Mouse (Mus musculus): ENCODE results near the gene Ints6l. TPM values are rescaled to one million over a fixed set of nuclear protein-coding genes. Genes with fewer than 3 reads are reported as not detected.
"Not testable (repeated sequence)": the region's sequence is repeated elsewhere in the genome, so short reads cannot be mapped to it uniquely, and the experiment has no call there.

Ints6l gene
- total RNA-seq, 2 experiments from 2014 or later = 26.6 to 31.3 TPM

- DNase-seq (ENCODE audit: low spot score in 2 of 2) = no peak
Observed at GRCm38 (mm10) chrX:56497241-56497640, 42.6 kb downstream of the Ints6l start.

- not testable (repeated sequence) for DNase-seq (ENCODE audit: low spot score in 2 of 2)
Observed at GRCm38 (mm10) chrX:56524442-56524841, 69.8 kb downstream of the Ints6l start, which contains the start of gene Gm10477. Gene Gm10477, plus strand, starts transcription at chrX:56524742.

- DNase-seq (ENCODE audit: low spot score in 2 of 2) = peak; percentile 76
Observed at GRCm38 (mm10) chrX:56531266-56531665, 76.6 kb downstream of the Ints6l start.

GRCm38 (mm10) chrX:56537162-56537561, 82.5 kb downstream of the Ints6l start:
- DNase-seq (ENCODE audit: low spot score in 2 of 2) = peak; percentile 41 to 50

- no peak for DNase-seq (ENCODE audit: low spot score in 2 of 2)
Observed at GRCm38 (mm10) chrX:56549506-56549905, 94.8 kb downstream of the Ints6l start, which contains the start of gene Gm648. Gene Gm648, minus strand, starts transcription at chrX:56549606.

DNA sequence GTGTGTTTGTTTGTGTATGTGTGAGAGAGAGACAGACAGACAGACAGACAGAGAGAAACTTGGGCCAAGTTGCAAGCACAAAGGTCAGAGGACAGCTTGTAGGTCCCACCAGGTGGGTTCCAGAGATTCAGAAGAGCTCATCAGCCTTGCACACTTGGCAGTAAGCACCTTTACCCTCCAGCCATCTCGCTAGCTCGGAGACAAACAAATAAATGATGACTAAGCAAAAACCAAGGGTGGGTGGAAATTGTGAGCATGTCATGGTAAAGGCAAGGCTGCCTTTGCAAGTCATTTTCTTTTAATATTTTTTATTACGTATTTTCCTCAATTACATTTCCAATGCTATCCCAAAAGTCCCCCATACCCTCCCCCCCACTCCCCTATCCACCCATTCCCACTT, 98.9 kb downstream of the Ints6l start:
- DNase-seq (ENCODE audit: low spot score in 2 of 2) = no peak

Other genes with a start within 250 kb of the Ints6l start
- not detected for gene Gm773, start 242.0 kb upstream of the Ints6l start, total RNA-seq (2021)
- 1 to 10 TPM; 4.5 to 5.2 TPM for gene Zfp449, start 108.5 kb upstream of the Ints6l start, total RNA-seq (2021)
- 10 to 100 TPM; 38.6 to 43.1 TPM for gene Smim10l2a, start 80.3 kb upstream of the Ints6l start, total RNA-seq (2021)
- not detected for gene Gm2174, start 6.9 kb upstream of the Ints6l start, total RNA-seq (2021)
- gene Gm10477, start 69.9 kb downstream of the Ints6l start, total RNA-seq (2021) = not detected
- gene Gm648, start 94.7 kb downstream of the Ints6l start, total RNA-seq (2021) = not detected
- 10 to 100 TPM; 35.0 to 37.1 TPM for gene Mmgt1, start 143.2 kb downstream of the Ints6l start, total RNA-seq (2021)
- gene Slc9a6, start 154.9 kb downstream of the Ints6l start, total RNA-seq (2021) = 10 to 100 TPM; 99.6 to 99.7 TPM

All from layer of hippocampus, postnatal 10 days (tissue).